Mouse (Mus musculus) neural tube, embryonic 14.5 days (tissue): Measurements from ENCODE around the gene Adamts6. TPM values are rescaled to one million over a fixed set of nuclear protein-coding genes. Genes with fewer than 3 reads are reported as not detected.
A peak's percentile ranks its signal among the peaks of the same experiment; 100 is the strongest.

Experiments
- ATAC-seq: fragments of 200-750 bp; cut with Nextera tagmentation; 2 replicates; pipeline ENCODE4 v1.8.0; 2017; ENCODE audit warnings: low read depth, mild to moderate bottlenecking, moderate TSS enrichment, moderate library complexity
- H3K27ac ChIP-seq: fragments of 300-500 bp; sonication (generic); 2 replicates; pipeline ENCODE4 v1.5.1; 2014; ENCODE audit warnings: low read depth, mild to moderate bottlenecking, control low read depth, low read length, moderate library complexity, mixed read lengths
- H3K27me3 ChIP-seq: fragments of 300-500 bp; sonication (generic); 2 replicates; pipeline ENCODE4 v1.6.1; 2014; ENCODE audit warnings: low read length; ENCODE audit not compliant: control insufficient read depth, insufficient read depth
- H3K36me3 ChIP-seq: fragments of 300-500 bp; sonication (generic); 2 replicates; pipeline ENCODE4 v1.6.1; 2014; ENCODE audit warnings: low read length, mixed read lengths; ENCODE audit not compliant: control insufficient read depth, insufficient read depth
- H3K4me1 ChIP-seq: fragments of 300-500 bp; sonication (generic); 2 replicates; pipeline ENCODE4 v1.6.1; 2014; ENCODE audit warnings: low read length; ENCODE audit not compliant: control insufficient read depth, insufficient read depth
- H3K4me2 ChIP-seq: fragments of 300-500 bp; sonication (generic); 2 replicates; pipeline ENCODE4 v1.6.1; 2014; ENCODE audit warnings: mild to moderate bottlenecking, low read depth, low read length, control low read depth
- H3K4me3 ChIP-seq: fragments of 300-500 bp; sonication (generic); 2 replicates; pipeline ENCODE4 v1.5.1; 2014; ENCODE audit warnings: low read depth, low read length, control low read depth, mixed read lengths
- H3K9ac ChIP-seq: fragments of 300-500 bp; sonication (generic); replicated peaks from 2 replicates; pipeline ENCODE4 v1.6.1; 2014; ENCODE audit warnings: low read depth, mild to moderate bottlenecking, control low read depth, low read length, mixed read lengths
- H3K9me3 ChIP-seq: fragments of 300-500 bp; sonication (generic); 2 replicates; pipeline ENCODE4 v1.6.1; 2016; ENCODE audit warnings: low read length; ENCODE audit not compliant: control insufficient read depth
- WGBS: fragments of 180-500 bp; shearing (Covaris S2); extraction: QIAGEN DNeasy Blood & Tissue Kit; methylation state at CpG from one replicate; pipeline ENCODE4 v1.1.7; 2014; 5-methylcytosine and 5-hydroxymethylcytosine counted together
- polyA plus RNA-seq: library from polyadenylated mRNA; unstranded; fragments of >200 nt; fragmentation: Nextera tagmentation; extraction: Ambion mirVana; gene quantifications from 2 replicates; pipeline ENCODE4 v1.2.1, GENCODE M21; 2014

Adamts6 gene
- polyA plus RNA-seq, 1 experiment from 2014 or later: 1.9 TPM

- Histone ChIP-seq H3K9me3 (no peaks in the 10 kb centered on the region), H3K4me1 (peaks cover 4% of the 10 kb centered on the region; the same call in 1 of the 2 replicates), H3K4me2 (peak overlapping the region; percentile 57), H3K27ac (peak overlapping the region; percentile 91), H3K27me3 (no peaks in the 10 kb centered on the region), H3K36me3 (no peaks in the 10 kb centered on the region), H3K9ac (peak overlapping the region; percentile 68), H3K4me3 (peak overlapping the region; percentile 28)
- ATAC-seq: peak; percentile 99
- WGBS: 4% methylated on average over 19 of the region's 19 CpGs
Measured at GRCm38 (mm10) chr13:104518312-104519005, 230.8 kb downstream of the Adamts6 start.

- no peaks in the 10 kb centered on the region for H3K9me3 ChIP-seq
- peak; percentile 52 for ATAC-seq
- no peaks in the 10 kb centered on the region for H3K27me3 ChIP-seq
- 31% methylated on average over 14 of the region's 14 CpGs for WGBS
- no peaks in the 10 kb centered on the region for H3K36me3 ChIP-seq
- peak overlapping the region; percentile 57; the same call in 1 of the 2 replicates for H3K4me2 ChIP-seq
- no peak overlapping the region for H3K9ac ChIP-seq
- H3K4me1 ChIP-seq: peaks cover 4% of the 10 kb centered on the region; the same call in 1 of the 2 replicates
- peak overlapping the region; percentile 91 for H3K27ac ChIP-seq
- no peak overlapping the region for H3K4me3 ChIP-seq
Measured at GRCm38 (mm10) chr13:104519006-104519695, 231.5 kb downstream of the Adamts6 start.

- Histone ChIP-seq H3K9ac (no peak overlapping the region), H3K36me3 (no peaks in the 10 kb centered on the region), H3K4me1 (peaks cover 4% of the 10 kb centered on the region; the same call in 1 of the 2 replicates), H3K27ac (no peak overlapping the region), H3K4me3 (no peak overlapping the region), H3K9me3 (no peaks in the 10 kb centered on the region), H3K4me2 (no peak overlapping the region), H3K27me3 (no peaks in the 10 kb centered on the region)
- WGBS: 95% methylated on average over 4 of the region's 4 CpGs
- ATAC-seq: no peak
Measured at GRCm38 (mm10) chr13:104519981-104520380, 232.3 kb downstream of the Adamts6 start.

- WGBS: 91% methylated on average over 3 of the region's 3 CpGs
- ATAC-seq: no peak
- peaks cover 4% of the 10 kb centered on the region; the same call in 1 of the 2 replicates for H3K4me1 ChIP-seq
- no peak overlapping the region for H3K4me3 ChIP-seq
- no peak overlapping the region for H3K27ac ChIP-seq
- no peaks in the 10 kb centered on the region for H3K27me3 ChIP-seq
- H3K9ac ChIP-seq: no peak overlapping the region
- no peaks in the 10 kb centered on the region for H3K9me3 ChIP-seq
- H3K4me2 ChIP-seq: no peak overlapping the region
- H3K36me3 ChIP-seq: no peaks in the 10 kb centered on the region
Measured at GRCm38 (mm10) chr13:104520461-104520860, 232.8 kb downstream of the Adamts6 start.

- Histone ChIP-seq H3K27me3 (no peaks in the 10 kb centered on the region), H3K9me3 (no peaks in the 10 kb centered on the region), H3K4me3 (no peak overlapping the region), H3K36me3 (no peaks in the 10 kb centered on the region), H3K27ac (no peak overlapping the region), H3K4me1 (peaks cover 4% of the 10 kb centered on the region; the same call in 1 of the 2 replicates), H3K9ac (no peak overlapping the region), H3K4me2 (no peak overlapping the region)
- WGBS: 96% methylated on average over 2 of the region's 2 CpGs
- ATAC-seq: no peak
Measured at GRCm38 (mm10) chr13:104521532-104521931, 233.9 kb downstream of the Adamts6 start.

- peak; percentile 51; the same call in 1 of the 2 replicates for ATAC-seq
- H3K36me3 ChIP-seq: no peaks in the 10 kb centered on the region
- no peaks in the 10 kb centered on the region for H3K27me3 ChIP-seq
- no peaks in the 10 kb centered on the region for H3K4me1 ChIP-seq
- no peak overlapping the region for H3K9ac ChIP-seq
- H3K9me3 ChIP-seq: no peaks in the 10 kb centered on the region
- H3K27ac ChIP-seq: no peak overlapping the region
- H3K4me3 ChIP-seq: no peak overlapping the region
- 40% methylated on average over 4 of the region's 4 CpGs for WGBS
- H3K4me2 ChIP-seq: no peak overlapping the region
Measured at GRCm38 (mm10) chr13:104525656-104526055, 238.0 kb downstream of the Adamts6 start.

GRCm38 (mm10) chr13:104529238-104529637, 241.6 kb downstream of the Adamts6 start:
- no peaks in the 10 kb centered on the region for H3K4me1 ChIP-seq
- H3K27me3 ChIP-seq: no peaks in the 10 kb centered on the region
- no peak overlapping the region for H3K4me3 ChIP-seq
- no peak for ATAC-seq
- H3K4me2 ChIP-seq: no peak overlapping the region
- H3K9me3 ChIP-seq: no peaks in the 10 kb centered on the region
- H3K27ac ChIP-seq: no peak overlapping the region
- H3K36me3 ChIP-seq: no peaks in the 10 kb centered on the region
- no peak overlapping the region for H3K9ac ChIP-seq

- Histone ChIP-seq H3K9me3 (no peaks in the 10 kb centered on the region), H3K27ac (no peak overlapping the region), H3K4me1 (no peaks in the 10 kb centered on the region), H3K27me3 (no peaks in the 10 kb centered on the region), H3K4me3 (no peak overlapping the region), H3K9ac (no peak overlapping the region), H3K36me3 (no peaks in the 10 kb centered on the region), H3K4me2 (no peak overlapping the region)
- no peak for ATAC-seq
- WGBS: 95% methylated on average over 8 of the region's 8 CpGs
Measured at GRCm38 (mm10) chr13:104531841-104532240, 244.2 kb downstream of the Adamts6 start.

GRCm38 (mm10) chr13:104532723-104533122, 245.1 kb downstream of the Adamts6 start:
- no peak overlapping the region for H3K9ac ChIP-seq
- WGBS: 96% methylated on average over 7 of the region's 7 CpGs
- no peaks in the 10 kb centered on the region for H3K36me3 ChIP-seq
- no peaks in the 10 kb centered on the region for H3K4me1 ChIP-seq
- ATAC-seq: no peak
- no peak overlapping the region for H3K4me2 ChIP-seq
- no peak overlapping the region for H3K27ac ChIP-seq
- H3K9me3 ChIP-seq: no peaks in the 10 kb centered on the region
- no peak overlapping the region for H3K4me3 ChIP-seq
- H3K27me3 ChIP-seq: no peaks in the 10 kb centered on the region
